Mouse (Mus musculus) kidney, embryonic 15.5 days (tissue): Measurements from ENCODE around the gene Csrnp2. TPM values are rescaled to one million over a fixed set of nuclear protein-coding genes. Genes with fewer than 3 reads are reported as not detected.

Experiments used
- polyA plus RNA-seq: library from polyadenylated mRNA; unstranded; fragments of >200 nt; fragmentation: Nextera tagmentation; extraction: Ambion mirVana; gene quantifications from 2 replicates; pipeline ENCODE4 v1.2.1, GENCODE M21; 2015

Gene Csrnp2
- polyA plus RNA-seq, 1 experiment from 2014 or later: 16.9 TPM

Other genes with a start within 250 kb of the Csrnp2 start
- gene Tmprss12, start 214.7 kb downstream of the Csrnp2 start, polyA plus RNA-seq: not detected in 2 replicates
- 13.2 and 18.4 TPM in 2 replicates for gene Mettl7a1, start 191.3 kb downstream of the Csrnp2 start, polyA plus RNA-seq
- gene Mettl7a3, start 160.6 kb downstream of the Csrnp2 start, polyA plus RNA-seq: 0.17 TPM in 1 of 2 replicates, not detected in the other
- 0.94 and 1.5 TPM in 2 replicates for gene Methig1, start 142.3 kb downstream of the Csrnp2 start, polyA plus RNA-seq
- gene Mettl7a2, start 142.3 kb downstream of the Csrnp2 start, polyA plus RNA-seq: 0.26 TPM in 1 of 2 replicates, not detected in the other
- gene Higd1c, start 130.9 kb downstream of the Csrnp2 start, polyA plus RNA-seq: 0.64 and 1.7 TPM in 2 replicates
- 0.15 and 0.25 TPM in 2 replicates for gene Gm5475, start 73.3 kb downstream of the Csrnp2 start, polyA plus RNA-seq
- gene Slc11a2, start 70.4 kb downstream of the Csrnp2 start, polyA plus RNA-seq: 26.8 and 28.2 TPM in 2 replicates
- 27.5 and 27.8 TPM in 2 replicates for gene Letmd1, start 26.5 kb downstream of the Csrnp2 start, polyA plus RNA-seq
- 38.1 and 38.2 TPM in 2 replicates for gene Tfcp2, start 56.5 kb upstream of the Csrnp2 start, polyA plus RNA-seq
- 8.4 and 9.1 TPM in 2 replicates for gene Pou6f1, start 104.5 kb upstream of the Csrnp2 start, polyA plus RNA-seq
- gene Dazap2, start 119.9 kb upstream of the Csrnp2 start, polyA plus RNA-seq: 237 and 241 TPM in 2 replicates
- 30.0 and 33.1 TPM in 2 replicates for gene Smagp, start 141.5 kb upstream of the Csrnp2 start, polyA plus RNA-seq
- 2.6 and 3.2 TPM in 2 replicates for gene Bin2, start 174.1 kb upstream of the Csrnp2 start, polyA plus RNA-seq
- 16.5 and 18.3 TPM in 2 replicates for gene Cela1, start 192.4 kb upstream of the Csrnp2 start, polyA plus RNA-seq
- 1.0 and 2.4 TPM in 2 replicates for gene Galnt6, start 233.9 kb upstream of the Csrnp2 start, polyA plus RNA-seq